Mouse (Mus musculus) stomach, embryonic 15.5 days (tissue): ENCODE data around the gene Clps. TPM values are rescaled to one million over a fixed set of nuclear protein-coding genes. Genes with fewer than 3 reads are reported as not detected.
A peak's percentile ranks its signal among the peaks of the same experiment; 100 is the strongest.

Experiments used
- ATAC-seq: fragments of 200-750 bp; cut with Nextera tagmentation; 2 replicates; pipeline ENCODE4 v1.8.0; 2017; ENCODE audit warnings: low read depth, moderate number of reproducible peaks, moderate TSS enrichment; ENCODE audit not compliant: insufficient read depth, low FRiP score
- H3K27ac ChIP-seq: fragments of 300-500 bp; sonication (generic); 2 replicates; pipeline ENCODE4 v1.5.1; 2015; ENCODE audit warnings: mild to moderate bottlenecking, inconsistent platforms
- H3K27me3 ChIP-seq: fragments of 300-500 bp; sonication (generic); replicated peaks from 2 replicates; pipeline ENCODE4 v1.6.1; 2015; ENCODE audit warnings: inconsistent platforms
- H3K36me3 ChIP-seq: fragments of 300-500 bp; sonication (generic); 2 replicates; pipeline ENCODE4 v1.6.1; 2015; ENCODE audit warnings: inconsistent platforms
- H3K4me1 ChIP-seq: fragments of 300-500 bp; sonication (generic); 2 replicates; pipeline ENCODE4 v1.6.1; 2015; ENCODE audit warnings: inconsistent platforms
- H3K4me2 ChIP-seq: fragments of 300-500 bp; sonication (generic); 2 replicates; pipeline ENCODE4 v1.6.1; 2015; ENCODE audit warnings: mild to moderate bottlenecking, inconsistent platforms
- H3K4me3 ChIP-seq: fragments of 300-500 bp; sonication (generic); replicated peaks from 2 replicates; pipeline ENCODE4 v1.5.1; 2015; ENCODE audit warnings: inconsistent platforms
- H3K9ac ChIP-seq: fragments of 300-500 bp; sonication (generic); 2 replicates; pipeline ENCODE4 v1.6.1; 2015; ENCODE audit warnings: inconsistent platforms
- H3K9me3 ChIP-seq: fragments of 300-500 bp; sonication (generic); 2 replicates; pipeline ENCODE4 v1.6.1; 2016; ENCODE audit warnings: inconsistent platforms
- WGBS: fragments of 180-500 bp; shearing (Covaris S2); methylation state at CpG from one replicate; pipeline ENCODE4 v1.1.7; 2015; 5-methylcytosine and 5-hydroxymethylcytosine counted together
- microRNA-seq: library from miRNA; unstranded; fragments of <30 nt; microRNA quantifications from one replicate; pipeline ENCODE4, GENCODE M21; 2016
- polyA plus RNA-seq: library from polyadenylated mRNA; unstranded; fragments of >200 nt; fragmentation: Nextera tagmentation; extraction: Ambion mirVana; gene quantifications from 2 replicates; pipeline ENCODE4 v1.2.1, GENCODE M21; 2015

The Clps gene
- polyA plus RNA-seq, 1 experiment from 2014 or later: 3,221 TPM

GRCm38 (mm10) chr17:28515431-28516341, 44.9 kb downstream of the Clps start:
- Histone ChIP-seq H3K36me3 (no peaks in the 10 kb centered on the region), H3K4me1 (peaks cover 42% of the 10 kb centered on the region), H3K9ac (no peak overlapping the region), H3K4me2 (no peak overlapping the region), H3K27ac (no peak overlapping the region), H3K4me3 (no peak overlapping the region), H3K9me3 (no peaks in the 10 kb centered on the region), H3K27me3 (no peaks in the 10 kb centered on the region)
- 65% methylated on average over 10 of the region's 10 CpGs for WGBS
- ATAC-seq: peak; percentile 20; the same call in 1 of the 2 replicates

- Histone ChIP-seq H3K4me2 (no peak overlapping the region), H3K27me3 (no peaks in the 10 kb centered on the region), H3K9ac (no peak overlapping the region), H3K9me3 (no peaks in the 10 kb centered on the region), H3K4me1 (peaks cover 44% of the 10 kb centered on the region), H3K4me3 (no peak overlapping the region), H3K36me3 (no peaks in the 10 kb centered on the region), H3K27ac (no peak overlapping the region)
- 65% methylated on average over 5 of the region's 5 CpGs for WGBS
- no peak for ATAC-seq
Measured at GRCm38 (mm10) chr17:28514555-28514954, 46.0 kb downstream of the Clps start.

GRCm38 (mm10) chr17:28513844-28514243, 46.7 kb downstream of the Clps start:
- Histone ChIP-seq H3K36me3 (no peaks in the 10 kb centered on the region), H3K4me1 (peaks cover 41% of the 10 kb centered on the region), H3K27ac (peak overlapping the region; percentile 52), H3K4me2 (no peak overlapping the region), H3K4me3 (no peak overlapping the region), H3K9ac (no peak overlapping the region), H3K27me3 (no peaks in the 10 kb centered on the region), H3K9me3 (no peaks in the 10 kb centered on the region)
- WGBS: 61% methylated on average over 7 of the region's 7 CpGs
- ATAC-seq: no peak

GRCm38 (mm10) chr17:28513337-28513736, 47.2 kb downstream of the Clps start:
- 0 out of 2 replicates have a peak overlapping the region, but pooled peaks have one; percentile 33 for H3K27ac ChIP-seq
- peaks cover 36% of the 10 kb centered on the region for H3K4me1 ChIP-seq
- 58% methylated on average over 1 of the region's 1 CpGs for WGBS

GRCm38 (mm10) chr17:28512696-28513095, 47.9 kb downstream of the Clps start:
- Histone ChIP-seq H3K36me3 (no peaks in the 10 kb centered on the region), H3K4me1 (peaks cover 35% of the 10 kb centered on the region), H3K4me3 (no peak overlapping the region), H3K9me3 (no peaks in the 10 kb centered on the region), H3K27me3 (no peaks in the 10 kb centered on the region), H3K27ac (peak overlapping the region; percentile 38), H3K9ac (0 out of 2 replicates have a peak overlapping the region, but pooled peaks have one; percentile 8), H3K4me2 (no peak overlapping the region)
- ATAC-seq: peak; percentile 24; the same call in 1 of the 2 replicates
- 35% methylated on average over 6 of the region's 6 CpGs for WGBS

More at GRCm38 (mm10) chr17:28513337-28513736, 47.2 kb downstream of the Clps start:
- no peak overlapping the region for H3K4me2 ChIP-seq
- no peak overlapping the region for H3K9ac ChIP-seq
- no peaks in the 10 kb centered on the region for H3K36me3 ChIP-seq
- no peak overlapping the region for H3K4me3 ChIP-seq
- no peak for ATAC-seq
- no peaks in the 10 kb centered on the region for H3K9me3 ChIP-seq
- no peaks in the 10 kb centered on the region for H3K27me3 ChIP-seq

GRCm38 (mm10) chr17:28511616-28512541, 48.7 kb downstream of the Clps start:
- H3K4me1 ChIP-seq: peaks cover 38% of the 10 kb centered on the region
- H3K9ac ChIP-seq: no peak overlapping the region
- H3K4me3 ChIP-seq: no peak overlapping the region
- ATAC-seq: no peak
- WGBS: 42% methylated on average over 8 of the region's 9 CpGs
- no peaks in the 10 kb centered on the region for H3K27me3 ChIP-seq
- H3K9me3 ChIP-seq: no peaks in the 10 kb centered on the region
- H3K36me3 ChIP-seq: no peaks in the 10 kb centered on the region
- no peak overlapping the region for H3K4me2 ChIP-seq
- H3K27ac ChIP-seq: peak overlapping the region; percentile 38; the same call in 1 of the 2 replicates

GRCm38 (mm10) chr17:28510445-28511342, 49.9 kb downstream of the Clps start:
- Histone ChIP-seq H3K27ac (no peak overlapping the region), H3K9ac (no peak overlapping the region), H3K4me1 (peaks cover 37% of the 10 kb centered on the region), H3K9me3 (no peaks in the 10 kb centered on the region), H3K27me3 (no peaks in the 10 kb centered on the region), H3K4me2 (peak overlapping the region; percentile 39), H3K4me3 (peak overlapping the region; percentile 15; the same call in 1 of the 2 replicates), H3K36me3 (no peaks in the 10 kb centered on the region)
- ATAC-seq: peak; percentile 23; the same call in 1 of the 2 replicates
- WGBS: 9% methylated on average over 28 of the region's 28 CpGs

Small RNAs within 50 kb of the gene (microRNA-seq; reads per million reads assigned to microRNA genes)
- gene Gm25195: not detected
- gene Mir6969: 3.3 reads per million, percentile 13 among the genes with 10 or more reads in this experiment

Other genes with a start within 250 kb of the Clps start
- gene Fance, start 247.2 kb downstream of the Clps start, polyA plus RNA-seq: 26.9 and 29.9 TPM in 2 replicates
- gene Rpl10a, start 232.3 kb downstream of the Clps start, polyA plus RNA-seq: 490 and 616 TPM in 2 replicates
- gene Tead3, start 209.9 kb downstream of the Clps start, polyA plus RNA-seq: 11.5 and 12.0 TPM in 2 replicates
- 4.2 and 5.0 TPM in 2 replicates for gene Tulp1, start 195.5 kb downstream of the Clps start, polyA plus RNA-seq
- gene Fkbp5, start 43.2 kb downstream of the Clps start, polyA plus RNA-seq: 24.1 and 24.6 TPM in 2 replicates
- not detected in 2 replicates for gene Armc12, start 30.0 kb downstream of the Clps start, polyA plus RNA-seq
- gene Clpsl2, start 11.4 kb downstream of the Clps start, polyA plus RNA-seq: not detected in 2 replicates
- gene Lhfpl5, start 14.9 kb upstream of the Clps start, polyA plus RNA-seq: 0.85 and 1.0 TPM in 2 replicates
- 75.1 and 79.2 TPM in 2 replicates for gene Srpk1, start 61.9 kb upstream of the Clps start, polyA plus RNA-seq
- gene Slc26a8, start 129.5 kb upstream of the Clps start, polyA plus RNA-seq: 0.48 and 0.49 TPM in 2 replicates
- gene Mapk14, start 130.6 kb upstream of the Clps start, polyA plus RNA-seq: 40.7 and 44.9 TPM in 2 replicates
- gene AC170998.1, start 165.3 kb upstream of the Clps start, polyA plus RNA-seq: 3.4 TPM in 2 replicates
- gene Mapk13, start 208.5 kb upstream of the Clps start, polyA plus RNA-seq: 95.5 and 115 TPM in 2 replicates
- 14.5 and 15.1 TPM in 2 replicates for gene Brpf3, start 240.3 kb upstream of the Clps start, polyA plus RNA-seq